Mouse (Mus musculus) 416B (cell line): ENCODE measurements at regions not wholly inside any gene's neighbourhood (a gene's known extent, or its start where the extent isn't known, plus 50 kb on each side); places are given as distances from the start of the nearest gene placed in this dataset.
"Not testable (repeated sequence)": the region's sequence is repeated elsewhere in the genome, so short reads cannot be mapped to it uniquely, and the experiment has no call there.

Experiments used
- DNase-seq: peaks from one replicate; pipeline ENCODE4 v3.0.0; 2011; ENCODE audit warnings: low read depth

DNA sequence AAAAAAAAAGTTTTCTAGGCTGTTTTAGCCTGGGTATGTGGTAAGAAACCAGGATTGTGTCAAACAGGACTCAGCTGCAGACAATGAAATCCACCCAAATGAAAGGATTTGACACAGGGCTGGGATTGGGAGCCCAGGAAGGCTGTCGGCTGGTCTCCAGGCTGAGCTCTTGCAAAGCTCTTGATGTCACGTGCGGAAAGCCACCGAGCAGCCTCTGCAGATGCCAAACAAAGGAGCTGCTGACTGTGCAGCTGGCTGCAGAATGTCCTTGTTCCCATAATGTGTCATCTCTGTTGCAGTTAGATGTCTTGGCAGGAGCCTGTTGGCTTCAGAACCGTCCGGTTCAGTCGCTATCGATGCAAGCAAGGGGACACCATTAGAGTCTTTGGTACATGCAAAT lies 56.1 kb downstream of the Bbs10 start:
- DNase-seq = no peak

DNA sequence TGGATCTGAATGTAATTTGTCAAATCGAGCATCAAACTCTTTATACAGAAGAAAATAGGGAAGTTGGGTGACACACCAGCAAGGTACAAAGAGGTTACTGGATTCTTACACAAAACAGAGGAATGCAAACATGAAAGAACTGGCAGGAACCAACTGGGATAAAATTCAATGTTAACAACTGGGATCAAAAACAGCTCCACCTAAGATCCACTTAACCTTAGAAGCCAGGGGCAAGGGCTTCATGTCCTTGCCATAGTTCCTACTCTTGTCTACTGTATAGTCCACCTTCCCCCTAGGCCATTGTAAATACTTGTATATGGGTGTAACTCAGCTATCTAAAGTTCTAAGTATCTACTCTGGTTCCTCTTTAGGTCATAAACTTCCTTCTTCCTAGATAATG lies 59.9 kb downstream of the Bbs10 start:
- DNase-seq = not testable (repeated sequence)

DNA sequence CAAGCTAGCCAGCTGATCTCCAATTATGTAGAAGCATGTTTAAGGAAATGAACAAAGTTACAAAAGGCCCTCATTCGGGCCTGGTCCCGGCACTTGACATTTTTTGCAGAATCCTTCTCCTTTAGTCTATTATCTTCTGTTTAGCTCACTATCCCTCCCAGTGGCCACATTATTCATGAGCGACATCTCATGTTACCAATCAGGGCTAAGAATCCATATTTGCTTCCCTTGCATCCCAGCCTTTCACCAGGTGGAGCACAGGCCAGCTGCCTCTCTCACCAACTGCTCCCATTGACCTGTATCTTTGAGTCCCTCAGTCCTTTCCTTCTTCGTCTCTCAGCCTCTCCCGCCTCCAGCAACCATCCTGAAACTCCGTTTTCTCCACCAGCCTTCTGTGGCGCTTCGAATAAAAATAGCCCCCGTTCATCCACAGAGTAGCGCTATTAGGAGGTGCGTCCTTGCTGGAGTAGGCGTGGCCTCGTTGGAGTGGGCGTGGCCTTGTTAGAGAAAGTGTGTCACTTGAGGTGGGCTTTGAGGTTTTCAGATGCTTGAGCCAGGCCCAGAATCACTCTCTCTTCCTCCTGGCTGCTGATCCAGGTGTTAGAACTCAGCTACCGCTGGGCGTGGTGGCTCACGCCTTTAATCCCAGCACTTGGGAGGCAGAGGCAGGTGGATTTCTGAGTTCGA lies 63.4 kb downstream of the Bbs10 start:
- DNase-seq = no peak

GRCm38 (mm10) chr10:111363729-111364617 lies 65.5 kb downstream of the Bbs10 start:
- DNase-seq = no peak

GRCm38 (mm10) chr10:111365011-111365410 lies 66.5 kb downstream of the Bbs10 start:
- peak; percentile 75 for DNase-seq

DNA sequence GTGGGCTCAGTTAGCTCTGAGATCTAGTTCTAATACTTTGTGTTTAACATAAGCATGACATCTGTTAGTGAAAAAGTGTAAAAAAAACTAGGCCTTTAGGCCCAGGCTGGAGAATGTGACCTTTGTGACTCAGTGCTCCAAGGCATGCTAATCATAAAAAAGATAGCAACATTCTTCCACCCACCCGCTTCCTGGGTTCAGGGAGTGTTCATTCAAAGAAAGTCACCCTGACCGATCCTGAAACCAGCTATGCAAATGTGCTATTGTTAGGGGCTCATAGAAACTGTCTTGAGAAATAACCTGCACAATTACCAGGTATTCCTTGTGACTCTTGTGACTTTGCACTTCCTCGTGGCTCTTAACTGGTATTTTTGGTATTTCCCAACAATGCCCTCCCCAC lies 70.6 kb downstream of the Bbs10 start:
- DNase-seq = not testable (repeated sequence)

- no peak for DNase-seq
Observed at GRCm38 (mm10) chr10:111378047-111378618, 79.7 kb downstream of the Bbs10 start.

DNA sequence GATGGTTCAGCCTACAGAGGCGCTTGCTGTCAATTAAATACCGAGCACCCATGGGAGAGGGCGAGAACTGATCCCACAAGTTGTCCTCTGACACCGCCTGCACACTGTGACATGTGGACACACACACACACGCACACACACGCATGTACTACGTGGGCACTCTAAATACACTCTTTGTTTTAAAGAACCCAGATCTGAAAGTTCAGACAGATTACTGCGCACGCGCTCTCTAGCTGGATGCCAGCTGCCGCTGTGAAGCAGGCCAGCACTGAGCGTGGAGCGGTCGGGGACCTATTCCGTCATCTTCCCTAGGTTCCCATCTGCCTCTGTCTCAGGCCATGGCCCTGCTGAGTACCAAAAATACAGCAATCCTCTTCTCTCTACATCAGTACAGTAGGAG lies 83.2 kb downstream of the Bbs10 start:
- no peak for DNase-seq

DNA sequence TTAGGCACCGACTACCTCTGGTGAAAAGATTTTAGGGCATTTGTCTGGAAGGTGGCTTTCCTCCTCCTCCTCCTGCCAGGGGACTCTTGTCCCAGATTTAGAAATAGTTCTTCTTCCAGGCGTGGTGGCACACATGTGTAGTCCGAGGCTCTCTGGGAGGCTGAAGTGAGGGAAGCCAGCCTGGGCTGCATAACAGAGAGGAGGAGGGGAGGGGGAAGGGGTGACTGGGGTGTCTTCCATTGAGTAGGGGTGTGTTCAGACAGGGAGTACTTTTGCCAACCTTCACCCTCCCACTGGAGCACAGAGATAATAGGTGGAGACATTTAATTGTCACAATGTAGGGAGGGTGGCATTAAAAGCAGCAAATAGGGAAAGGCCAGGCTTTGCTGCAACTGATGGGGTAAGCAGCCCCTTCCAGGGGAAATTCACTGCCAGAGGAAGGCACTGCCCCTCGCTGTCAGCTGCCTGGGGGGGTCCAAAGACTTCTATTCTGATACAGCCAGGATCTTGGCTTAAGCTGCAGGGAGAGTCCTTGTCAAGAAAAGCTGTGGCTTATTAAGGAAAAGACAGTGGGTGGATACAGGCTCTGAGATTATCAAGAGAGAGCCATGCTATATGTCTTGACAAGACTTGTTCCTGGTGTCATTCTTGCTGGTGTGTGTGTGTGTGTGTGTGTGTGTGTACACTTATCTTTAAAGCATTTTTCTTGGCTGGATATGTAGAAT lies 83.9 kb downstream of the Bbs10 start:
- no peak for DNase-seq

- no peak for DNase-seq
Observed at GRCm38 (mm10) chr10:111385561-111385960, 87.1 kb downstream of the Bbs10 start.

DNA sequence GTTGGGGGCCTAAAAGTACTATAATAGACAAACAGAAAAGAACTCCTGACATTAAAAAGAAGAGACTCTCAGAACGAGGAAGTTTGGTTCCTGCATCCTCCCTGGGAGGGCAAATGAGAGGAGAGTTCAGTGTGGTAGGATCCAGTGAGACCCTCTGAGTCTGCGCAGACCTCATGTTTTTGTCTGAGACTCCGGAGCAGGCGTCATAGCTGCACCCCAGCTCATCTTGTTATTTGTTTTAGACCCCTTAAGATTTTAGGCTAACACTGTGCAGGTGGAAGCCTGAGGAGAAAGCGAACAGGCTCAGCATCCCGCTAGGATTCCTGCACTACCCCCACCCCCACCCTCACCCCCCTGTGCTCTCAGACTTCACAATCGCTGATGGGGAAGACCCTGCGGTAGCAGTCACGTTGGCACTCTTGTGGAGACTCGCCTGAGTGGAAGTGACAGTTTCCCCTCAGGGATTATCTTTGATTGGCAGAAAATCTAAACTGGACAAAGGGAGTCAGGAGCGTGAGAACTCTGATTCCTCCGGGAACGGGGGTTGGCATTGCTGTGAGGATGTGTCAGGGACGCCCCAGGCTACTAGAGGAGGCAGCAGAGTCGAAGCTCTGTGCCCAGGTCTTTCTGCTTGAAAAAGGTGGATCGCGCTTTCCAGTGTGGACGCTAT lies 85.0 kb upstream of the Nap1l1 start:
- no peak for DNase-seq

- DNase-seq = no peak
Observed at GRCm38 (mm10) chr10:111388545-111389320, 84.3 kb upstream of the Nap1l1 start.

DNA sequence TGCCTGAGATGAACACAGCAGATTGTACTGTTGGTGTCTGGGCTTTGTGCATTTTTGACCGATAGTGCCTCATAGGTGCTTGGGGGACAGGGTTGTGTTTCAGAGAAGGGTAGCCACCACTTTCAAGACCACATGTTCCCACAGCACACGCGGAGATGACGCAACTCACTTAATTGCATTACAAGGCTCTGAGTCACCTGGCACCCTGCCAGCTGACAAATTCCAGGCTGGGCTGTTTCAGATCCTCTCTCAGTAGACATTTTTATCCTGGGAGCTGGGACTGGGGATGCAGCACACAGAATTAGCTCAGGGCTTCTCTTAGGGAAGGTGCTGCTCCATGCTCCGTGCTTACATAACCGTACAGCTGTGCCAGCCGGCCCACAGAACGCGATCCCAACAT lies 83.1 kb upstream of the Nap1l1 start:
- DNase-seq = peak; percentile 93

DNA sequence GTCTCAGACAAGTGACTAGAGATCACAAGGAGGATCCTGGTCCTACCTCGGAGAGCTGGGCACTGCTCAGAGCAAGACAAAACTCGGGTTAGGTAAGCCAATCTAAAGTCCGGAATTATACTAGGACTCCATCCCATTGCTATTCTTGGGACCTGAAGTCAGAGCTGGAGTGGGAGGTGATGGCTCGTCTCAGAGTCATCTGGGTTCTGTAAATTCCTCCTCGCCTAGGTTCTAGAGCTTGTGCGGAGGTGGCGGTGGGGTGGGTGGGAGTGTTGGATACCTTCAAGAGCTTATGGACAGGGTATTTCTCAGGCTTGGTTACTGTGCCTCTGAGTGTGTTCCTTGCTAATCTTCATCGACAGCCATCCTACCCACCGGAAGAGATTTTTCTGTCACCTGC lies 78.6 kb upstream of the Nap1l1 start:
- DNase-seq = no peak

- no peak for DNase-seq
Observed at GRCm38 (mm10) chr10:111405071-111405470, 68.0 kb upstream of the Nap1l1 start.

DNA sequence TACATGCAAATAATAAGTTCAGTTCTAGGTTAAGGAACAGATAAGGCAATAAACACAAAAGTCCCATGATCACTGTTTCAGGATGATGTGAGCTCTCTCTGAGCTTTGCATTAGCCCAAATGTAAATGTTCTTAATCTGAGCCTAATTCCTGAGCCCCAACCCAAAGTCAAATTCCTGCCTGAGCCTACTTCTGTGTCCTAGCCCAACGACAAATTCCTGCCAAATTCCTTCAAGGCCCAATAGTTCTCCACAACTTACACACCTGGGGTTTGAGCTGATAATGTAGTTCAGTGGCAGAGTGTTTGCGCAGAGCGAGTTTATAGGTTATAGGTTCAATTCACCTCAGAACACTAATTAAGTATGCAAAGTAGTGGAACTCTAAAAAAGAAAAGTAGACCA lies 64.1 kb upstream of the Nap1l1 start:
- DNase-seq = no peak

DNA sequence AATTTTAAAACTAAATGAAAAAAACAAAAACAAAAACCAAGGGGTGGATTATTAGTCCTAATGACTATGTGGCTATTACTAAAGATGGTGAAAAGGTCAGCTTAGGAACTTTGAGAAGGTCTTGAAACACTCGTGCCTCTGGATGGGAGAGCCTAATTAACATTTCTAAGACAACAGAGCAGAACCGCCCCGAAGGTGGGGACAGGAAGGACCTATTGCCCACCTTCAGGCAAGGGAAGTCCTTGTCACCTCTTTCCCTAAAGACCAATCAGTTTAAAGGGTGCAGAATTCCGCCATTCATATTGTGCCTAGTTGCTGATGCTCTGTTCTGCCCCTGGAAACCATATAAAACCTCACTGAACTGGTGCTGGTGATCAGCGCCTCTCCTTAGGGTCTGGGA lies 63.5 kb upstream of the Nap1l1 start:
- no peak for DNase-seq

- no peak for DNase-seq
Observed at GRCm38 (mm10) chr10:111410121-111410520, 62.9 kb upstream of the Nap1l1 start.

DNA sequence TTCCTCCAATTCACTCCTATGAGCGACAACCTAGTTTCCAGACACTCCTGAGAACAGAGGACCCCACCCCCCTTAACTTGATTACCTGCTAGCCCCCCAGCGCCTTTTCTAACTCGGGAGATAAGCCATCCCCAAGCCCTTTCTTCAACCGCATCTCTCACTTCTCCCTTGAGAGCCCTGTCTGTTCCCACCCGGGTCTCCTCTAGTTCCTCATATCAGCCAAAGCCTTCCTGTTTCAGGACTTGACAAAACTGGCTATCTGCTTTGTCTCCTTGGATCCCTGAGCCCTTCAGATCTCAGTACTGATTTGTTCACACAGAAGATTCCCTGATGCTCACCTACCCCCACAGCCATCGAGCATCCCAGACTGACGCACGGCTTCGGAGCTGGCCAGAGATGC lies 61.5 kb upstream of the Nap1l1 start:
- DNase-seq = no peak

DNA sequence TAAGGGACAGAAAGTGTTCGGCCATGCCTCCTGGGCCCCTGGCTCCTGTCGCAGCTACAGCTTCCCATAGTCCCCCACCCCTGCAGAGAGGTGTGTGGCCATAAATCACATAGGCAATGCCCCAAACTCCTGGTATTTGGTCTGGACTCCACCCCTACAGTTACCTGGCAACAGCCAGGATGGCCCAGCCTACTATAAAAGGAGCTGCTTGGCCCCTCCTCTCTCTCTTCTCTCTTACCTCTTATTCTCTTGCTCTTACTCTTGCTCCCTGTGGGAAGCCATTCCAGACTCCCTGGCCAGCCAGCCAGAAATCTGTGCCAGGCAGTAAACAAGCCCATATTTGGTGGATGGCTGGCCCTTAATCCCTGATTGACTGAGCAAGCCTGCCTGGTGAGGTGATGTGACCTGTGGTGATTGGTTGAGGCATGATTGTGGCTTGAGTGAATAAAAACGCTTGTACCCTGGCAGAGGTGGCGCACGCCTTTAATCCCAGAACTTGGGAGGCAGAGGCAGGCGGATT lies 56.4 kb upstream of the Nap1l1 start:
- no peak for DNase-seq
